Mouse (Mus musculus) brain, embryonic 14.5 days (tissue): Measurements from ENCODE around the gene Gm21764. TPM values are rescaled to one million over a fixed set of nuclear protein-coding genes. Genes with fewer than 3 reads are reported as not detected.
"Not testable (repeated sequence)": the region's sequence is repeated elsewhere in the genome, so short reads cannot be mapped to it uniquely, and the experiment has no call there.

Source experiments
- DNase-seq: peaks from one replicate; pipeline ENCODE4 v3.0.0-alpha.2; 2011; ENCODE audit warnings: low read depth
- polyA plus RNA-seq: library from polyadenylated mRNA; depleted of rRNA; stranded (reverse); fragments of >200 nt; gene quantifications from 2 replicates; pipeline ENCODE4 v1.2.3, GENCODE M21; 2012; rRNA removed

The Gm21764 gene
- not detected in 2 replicates for polyA plus RNA-seq

- not testable (repeated sequence) for DNase-seq
Observed at GRCm38 (mm10) chrY:18061712-18062111, at the start of gene Gm21764. TSS of gene Gm21764 (minus strand) at chrY:18061812.

GRCm38 (mm10) chrY:18088816-18089215 is 27.2 kb upstream of the Gm21764 start, which contains the start of gene Ssty1:
TSS of gene Ssty1 (plus strand) at chrY:18089116.
- DNase-seq: not testable (repeated sequence)

Other genes starting within 250 kb of the Gm21764 start
- not detected in 2 replicates for gene Gm21904, start 215.5 kb downstream of the Gm21764 start, polyA plus RNA-seq
- gene Gm20772, start 187.1 kb downstream of the Gm21764 start, polyA plus RNA-seq: not detected in 2 replicates
- not detected in 2 replicates for gene Gm20831, start 187.1 kb downstream of the Gm21764 start, polyA plus RNA-seq
- gene Srsy, start 124.5 kb downstream of the Gm21764 start, polyA plus RNA-seq: not detected in 2 replicates
- not detected in 2 replicates for gene Ssty1, start 27.3 kb upstream of the Gm21764 start, polyA plus RNA-seq